Mouse (Mus musculus): Measurements from ENCODE around the gene Ksr1. TPM values are rescaled to one million over a fixed set of nuclear protein-coding genes. Genes with fewer than 3 reads are reported as not detected.

The Ksr1 gene
- polyA plus RNA-seq, 2 experiments: 1.7 to 4.0 TPM

- no peak for ATAC-seq (ENCODE audit: insufficient read depth)
- H3K4me3 ChIP-seq (ENCODE audit: insufficient read depth in 1 of 2, low read depth in 2 of 2, low read length in 2 of 2): no peak overlapping the region
- no peak overlapping the region for H3K4me2 ChIP-seq (ENCODE audit: low read depth)
- H3K27me3 ChIP-seq (ENCODE audit: control insufficient read depth, insufficient read depth, low read length): no peaks in the 10 kb centered on the region
- TF ChIP-seq CTCF (IDR thresholded peaks at IDR 0.05; ENCODE audit: low read depth) (no peak), EP300 (IDR thresholded peaks at IDR 0.05; ENCODE audit: low read depth) (no peak)
- DNase-seq (ENCODE audit: low read depth in 3 of 3, low spot score in 3 of 3): no peak
- H3K36me3 ChIP-seq (replicated peaks; ENCODE audit: control insufficient read depth, insufficient read depth, low read depth): no peaks in the 10 kb centered on the region
- H3K4me1 ChIP-seq (replicated peaks; ENCODE audit: control insufficient read depth in 2 of 2, insufficient read depth in 2 of 2, low read length in 1 of 2): 0 out of 4 replicates have a peak, but pooled peaks cover 0 to 5% of the 10 kb centered on the region in 2 experiments
- no peak overlapping the region for H3K9ac ChIP-seq (replicated peaks)
- WGBS (ENCODE audit: insufficient replicate concordance): 48% methylated on average over 2 of the region's 2 CpGs
- H3K27ac ChIP-seq: no peak overlapping the region
- H3K9me3 ChIP-seq (ENCODE audit: control insufficient read depth, low read length): no peaks in the 10 kb centered on the region
Observed at GRCm38 (mm10) chr11:79039488-79039887, 106.7 kb downstream of the Ksr1 start.

- WGBS (ENCODE audit: insufficient replicate concordance): 39% methylated on average over 12 of the region's 12 CpGs
- TF ChIP-seq EP300 (IDR thresholded peaks at IDR 0.05; ENCODE audit: low read depth): no peak
- TF ChIP-seq CTCF (IDR thresholded peaks at IDR 0.05; ENCODE audit: low read depth): no peak
- Histone ChIP-seq H3K4me2 (ENCODE audit: low read depth) (no peak overlapping the region), H3K27ac (no peak overlapping the region), H3K4me1 (replicated peaks; ENCODE audit: control insufficient read depth in 2 of 2, insufficient read depth in 2 of 2, low read length in 1 of 2) (0 out of 4 replicates have a peak, but pooled peaks cover 0 to 5% of the 10 kb centered on the region in 2 experiments), H3K4me3 (ENCODE audit: insufficient read depth in 1 of 2, low read depth in 2 of 2, low read length in 2 of 2) (no peak overlapping the region), H3K9ac (replicated peaks) (no peak overlapping the region), H3K36me3 (replicated peaks; ENCODE audit: control insufficient read depth, insufficient read depth, low read depth) (no peaks in the 10 kb centered on the region), H3K9me3 (ENCODE audit: control insufficient read depth, low read length) (no peaks in the 10 kb centered on the region), H3K27me3 (ENCODE audit: control insufficient read depth, insufficient read depth, low read length) (no peaks in the 10 kb centered on the region)
- no peak for DNase-seq (ENCODE audit: low read depth in 3 of 3, low spot score in 3 of 3)
- ATAC-seq (ENCODE audit: insufficient read depth): 0 out of 2 replicates have a peak, but pooled peaks have one; percentile 26
Observed at GRCm38 (mm10) chr11:79037555-79037954, 108.7 kb downstream of the Ksr1 start.

DNA sequence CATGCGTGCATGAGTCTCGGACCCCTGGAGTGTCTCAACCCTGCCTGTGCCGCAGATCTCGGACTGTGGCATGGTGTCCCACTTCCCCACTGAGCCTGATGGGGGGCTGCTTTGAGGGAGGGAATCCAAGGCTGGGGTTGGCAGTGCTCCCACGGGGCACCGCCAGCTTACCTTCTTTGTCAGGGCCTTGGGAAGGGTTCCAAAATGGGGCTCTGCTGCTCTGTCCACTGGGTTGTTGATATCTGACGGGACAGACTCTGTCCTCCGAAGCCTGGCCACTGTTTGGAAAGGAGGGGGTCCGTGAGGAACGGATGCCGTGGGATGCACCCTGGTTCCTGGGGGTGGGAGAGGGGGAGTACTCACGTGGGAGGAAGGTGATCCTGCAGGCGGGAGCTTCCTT, 109.9 kb downstream of the Ksr1 start:
- 75% methylated on average over 13 of the region's 13 CpGs for WGBS (ENCODE audit: insufficient replicate concordance)
- Histone ChIP-seq H3K36me3 (replicated peaks; ENCODE audit: control insufficient read depth, insufficient read depth, low read depth) (no peaks in the 10 kb centered on the region), H3K9ac (replicated peaks) (no peak overlapping the region), H3K4me2 (ENCODE audit: low read depth) (no peak overlapping the region), H3K4me1 (replicated peaks; ENCODE audit: control insufficient read depth in 2 of 2, insufficient read depth in 2 of 2, low read length in 1 of 2) (0 out of 4 replicates have a peak, but pooled peaks cover 0 to 5% of the 10 kb centered on the region in 2 experiments), H3K9me3 (ENCODE audit: control insufficient read depth, low read length) (no peaks in the 10 kb centered on the region), H3K27me3 (ENCODE audit: control insufficient read depth, insufficient read depth, low read length) (no peaks in the 10 kb centered on the region), H3K27ac (no peak overlapping the region), H3K4me3 (ENCODE audit: insufficient read depth in 1 of 2, low read depth in 2 of 2, low read length in 2 of 2) (no peak overlapping the region)
- no peak for TF ChIP-seq CTCF (IDR thresholded peaks at IDR 0.05; ENCODE audit: low read depth)
- TF ChIP-seq EP300 (IDR thresholded peaks at IDR 0.05; ENCODE audit: low read depth): no peak
- DNase-seq (ENCODE audit: low read depth in 3 of 3, low spot score in 3 of 3) (no peak), ATAC-seq (ENCODE audit: insufficient read depth) (no peak)

GRCm38 (mm10) chr11:79033636-79034035, 112.6 kb downstream of the Ksr1 start:
- Histone ChIP-seq H3K27ac (no peak overlapping the region), H3K27me3 (ENCODE audit: control insufficient read depth, insufficient read depth, low read length) (no peaks in the 10 kb centered on the region), H3K9me3 (ENCODE audit: control insufficient read depth, low read length) (no peaks in the 10 kb centered on the region), H3K4me2 (ENCODE audit: low read depth) (no peak overlapping the region), H3K9ac (replicated peaks) (no peak overlapping the region), H3K4me1 (replicated peaks; ENCODE audit: control insufficient read depth in 2 of 2, insufficient read depth in 2 of 2, low read length in 1 of 2) (peaks cover 0 to 8% of the 10 kb centered on the region in 2 experiments; a peak in 1 of 4 replicates), H3K36me3 (replicated peaks; ENCODE audit: control insufficient read depth, insufficient read depth, low read depth) (no peaks in the 10 kb centered on the region), H3K4me3 (ENCODE audit: insufficient read depth in 1 of 2, low read depth in 2 of 2, low read length in 2 of 2) (no peak overlapping the region)
- 18% methylated on average over 11 of the region's 11 CpGs for WGBS (ENCODE audit: insufficient replicate concordance)
- DNase-seq (ENCODE audit: low read depth in 3 of 3, low spot score in 3 of 3): no peak
- TF ChIP-seq CTCF (IDR thresholded peaks at IDR 0.05; ENCODE audit: low read depth): no peak
- no peak for TF ChIP-seq EP300 (IDR thresholded peaks at IDR 0.05; ENCODE audit: low read depth)
- ATAC-seq (ENCODE audit: insufficient read depth): no peak

GRCm38 (mm10) chr11:79033021-79033420, 113.2 kb downstream of the Ksr1 start:
- no peak for ATAC-seq (ENCODE audit: insufficient read depth)
- Histone ChIP-seq H3K9me3 (ENCODE audit: control insufficient read depth, low read length) (no peaks in the 10 kb centered on the region), H3K27ac (no peak overlapping the region), H3K4me1 (replicated peaks; ENCODE audit: control insufficient read depth in 2 of 2, insufficient read depth in 2 of 2, low read length in 1 of 2) (peaks cover 0 to 4% of the 10 kb centered on the region in 2 experiments; a peak in 1 of 4 replicates), H3K4me3 (ENCODE audit: insufficient read depth in 1 of 2, low read depth in 2 of 2, low read length in 2 of 2) (no peak overlapping the region), H3K36me3 (replicated peaks; ENCODE audit: control insufficient read depth, insufficient read depth, low read depth) (no peaks in the 10 kb centered on the region), H3K4me2 (ENCODE audit: low read depth) (no peak overlapping the region), H3K9ac (replicated peaks) (no peak overlapping the region), H3K27me3 (ENCODE audit: control insufficient read depth, insufficient read depth, low read length) (no peaks in the 10 kb centered on the region)
- WGBS (ENCODE audit: insufficient replicate concordance): 76% methylated on average over 12 of the region's 12 CpGs
- no peak for DNase-seq (ENCODE audit: low read depth in 3 of 3, low spot score in 3 of 3)
- TF ChIP-seq CTCF (IDR thresholded peaks at IDR 0.05; ENCODE audit: low read depth) (no peak), EP300 (IDR thresholded peaks at IDR 0.05; ENCODE audit: low read depth) (no peak)

Measured in liver, embryonic 14.5 days (tissue).